Mouse (Mus musculus) hindbrain, embryonic 11.5 days (tissue): ENCODE data around the gene Lsm4. TPM values are rescaled to one million over a fixed set of nuclear protein-coding genes. Genes with fewer than 3 reads are reported as not detected.
A peak's percentile ranks its signal among the peaks of the same experiment; 100 is the strongest.

Source experiments
- ATAC-seq: fragments of 200-750 bp; cut with Nextera tagmentation; 2 replicates; pipeline ENCODE4 v1.8.0; 2017; ENCODE audit warnings: mild to moderate bottlenecking, moderate TSS enrichment, moderate library complexity; ENCODE audit not compliant: low FRiP score
- DNase-seq: peaks from one replicate; pipeline ENCODE4 v3.0.0-alpha.2; 2015; ENCODE audit warnings: low spot score
- H3K27ac ChIP-seq: fragments of 300-500 bp; sonication (generic); 2 replicates; pipeline ENCODE4 v1.5.1; 2014; ENCODE audit warnings: mild to moderate bottlenecking, low read depth, low read length
- H3K27me3 ChIP-seq: fragments of 300-500 bp; sonication (generic); 2 replicates; pipeline ENCODE4 v1.6.1; 2014; ENCODE audit warnings: mild to moderate bottlenecking, low read length, moderate library complexity, mixed read lengths; ENCODE audit not compliant: control insufficient read depth, insufficient read depth
- H3K36me3 ChIP-seq: fragments of 300-500 bp; sonication (generic); 2 replicates; pipeline ENCODE4 v1.6.1; 2014; ENCODE audit warnings: mild to moderate bottlenecking, low read length, moderate library complexity, mixed read lengths; ENCODE audit not compliant: control insufficient read depth, insufficient read depth
- H3K4me1 ChIP-seq: fragments of 300-500 bp; sonication (generic); replicated peaks from 2 replicates; pipeline ENCODE4 v1.6.1; 2014; ENCODE audit warnings: low read length, mixed read lengths; ENCODE audit not compliant: control insufficient read depth, insufficient read depth
- H3K4me2 ChIP-seq: fragments of 300-500 bp; sonication (generic); replicated peaks from 2 replicates; pipeline ENCODE4 v1.6.1; 2014; ENCODE audit warnings: mild to moderate bottlenecking, low read depth, low read length
- H3K4me3 ChIP-seq: fragments of 300-500 bp; sonication (generic); 2 replicates; pipeline ENCODE4 v1.5.1; 2014; ENCODE audit warnings: low read depth, low read length
- H3K9ac ChIP-seq: fragments of 300-500 bp; sonication (generic); 2 replicates; pipeline ENCODE4 v1.6.1; 2014; ENCODE audit warnings: low read depth, low read length
- H3K9me3 ChIP-seq: fragments of 300-500 bp; sonication (generic); 2 replicates; pipeline ENCODE4 v1.6.1; 2016; ENCODE audit warnings: low read length; ENCODE audit not compliant: control insufficient read depth
- WGBS: fragments of 180-500 bp; shearing (Covaris S2); extraction: QIAGEN DNeasy Blood & Tissue Kit; methylation state at CpG from one replicate; pipeline ENCODE4 v1.1.7; 2014; 5-methylcytosine and 5-hydroxymethylcytosine counted together
- polyA plus RNA-seq: library from polyadenylated mRNA; unstranded; fragments of >200 nt; fragmentation: Nextera tagmentation; extraction: Ambion mirVana; gene quantifications from 2 replicates; pipeline ENCODE4 v1.2.1, GENCODE M21; 2014

Gene Lsm4
- polyA plus RNA-seq, 1 experiment from 2014 or later = 282 TPM

DNA sequence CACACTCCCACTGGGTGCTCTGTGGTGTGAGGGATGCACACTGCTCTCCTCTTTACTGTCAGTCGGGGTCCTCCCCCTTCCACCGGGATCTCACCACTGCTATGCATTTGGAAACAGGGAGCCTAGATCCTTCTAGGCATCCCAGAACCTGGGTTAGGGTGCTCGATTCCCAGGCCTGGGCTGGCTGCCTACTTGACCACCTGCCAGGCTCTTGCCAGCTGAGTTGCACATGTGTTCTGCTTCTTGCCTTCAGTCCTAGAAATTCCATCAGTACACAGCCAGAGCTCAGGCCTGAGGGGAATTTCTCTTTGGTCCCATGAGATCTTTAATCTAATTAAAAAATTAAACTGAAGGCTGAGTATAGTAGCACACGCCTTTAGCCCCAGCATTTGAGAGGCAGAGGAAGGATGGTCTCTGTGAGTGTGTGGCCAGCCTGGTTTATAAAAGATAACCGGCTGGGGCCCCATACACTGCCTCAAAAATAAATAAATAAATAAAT lies 16.9 kb downstream of the Lsm4 start:
- Histone ChIP-seq H3K4me1 (peaks cover 8% of the 10 kb centered on the region; the same call in 1 of the 2 replicates), H3K9me3 (no peaks in the 10 kb centered on the region), H3K4me2 (no peak overlapping the region), H3K27me3 (no peaks in the 10 kb centered on the region), H3K36me3 (no peaks in the 10 kb centered on the region), H3K27ac (no peak overlapping the region), H3K9ac (no peak overlapping the region), H3K4me3 (no peak overlapping the region)
- no peak for DNase-seq
- ATAC-seq = no peak
- 85% methylated on average over 5 of the region's 5 CpGs for WGBS

DNA sequence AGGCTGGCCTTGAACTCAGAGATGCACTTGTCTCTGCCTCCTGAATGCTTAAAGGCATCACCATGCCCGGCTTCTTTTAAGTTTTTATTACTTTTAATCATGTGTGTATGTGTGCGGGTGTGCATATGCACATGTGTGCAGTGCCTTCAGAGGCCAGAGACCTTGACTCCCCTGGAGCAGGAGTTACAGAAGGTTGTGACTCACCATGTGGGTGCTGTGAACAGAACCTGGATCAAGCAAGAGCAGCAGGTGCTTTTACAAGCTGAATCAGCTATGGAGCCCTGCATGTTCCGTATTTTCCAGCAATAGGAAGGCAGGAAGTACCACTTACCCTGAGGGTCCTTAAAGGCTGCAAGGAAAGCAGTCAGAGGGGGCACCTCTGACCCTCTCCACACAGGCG lies 18.2 kb downstream of the Lsm4 start:
- peak overlapping the region; percentile 54 for H3K4me2 ChIP-seq
- no peaks in the 10 kb centered on the region for H3K27me3 ChIP-seq
- peak; percentile 1; the same call in 1 of the 2 replicates for ATAC-seq
- no peak for DNase-seq
- WGBS = 54% methylated on average over 4 of the region's 4 CpGs
- H3K9me3 ChIP-seq = no peaks in the 10 kb centered on the region
- H3K9ac ChIP-seq = peak overlapping the region; percentile 69
- no peaks in the 10 kb centered on the region for H3K36me3 ChIP-seq
- H3K4me1 ChIP-seq = peaks cover 11% of the 10 kb centered on the region
- peak overlapping the region; percentile 18; the same call in 1 of the 2 replicates for H3K4me3 ChIP-seq
- H3K27ac ChIP-seq = peak overlapping the region; percentile 84

DNA sequence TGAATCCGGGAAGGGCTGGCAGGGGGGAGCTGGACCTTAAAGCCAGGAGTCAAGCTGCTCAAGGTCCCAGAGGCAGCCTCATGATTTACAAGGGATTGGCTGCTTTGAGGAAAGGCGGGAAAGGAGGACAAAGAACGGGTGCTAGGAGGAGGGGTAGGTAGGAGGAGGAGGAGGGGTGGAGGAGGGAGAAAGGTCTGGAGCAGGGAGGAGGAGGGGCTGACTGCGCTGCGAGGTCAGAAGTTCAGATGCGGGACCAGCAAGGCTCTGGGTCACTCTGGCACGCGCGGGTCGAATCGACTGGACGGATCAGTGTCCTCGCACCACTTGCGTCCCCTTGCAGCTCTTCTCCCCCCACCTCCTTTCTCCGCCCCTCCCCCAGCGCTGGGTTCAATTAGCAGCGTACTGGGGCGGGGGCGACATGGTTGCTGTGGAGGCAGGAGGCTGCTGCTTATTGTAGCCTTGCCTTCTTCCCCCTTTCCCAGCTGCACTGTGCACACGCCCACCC lies 18.7 kb downstream of the Lsm4 start:
- peak; percentile 77 for ATAC-seq
- H3K9ac ChIP-seq = peak overlapping the region; percentile 69
- peak overlapping the region; percentile 18 for H3K4me3 ChIP-seq

DNA sequence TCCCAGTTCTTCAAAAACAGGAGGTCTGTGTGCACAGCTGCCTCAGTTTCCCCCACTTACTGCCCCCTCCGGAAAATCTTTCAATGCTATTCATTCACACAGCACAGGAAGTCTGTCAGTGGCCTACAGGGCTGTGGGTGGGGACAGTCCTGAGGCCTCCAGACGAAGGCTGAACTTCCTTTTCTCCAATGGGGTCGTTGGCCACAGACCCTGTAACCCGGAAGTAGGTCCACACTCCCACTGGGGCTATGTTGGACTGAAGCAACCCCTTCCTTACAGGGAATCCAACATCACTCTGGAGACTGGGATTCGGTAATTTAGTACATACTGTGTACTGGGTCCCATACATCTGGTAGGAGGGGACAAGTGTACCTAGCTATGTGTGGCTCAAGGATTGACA lies 20.6 kb downstream of the Lsm4 start:
- Histone ChIP-seq H3K36me3 (no peaks in the 10 kb centered on the region), H3K27me3 (no peaks in the 10 kb centered on the region), H3K4me2 (no peak overlapping the region), H3K4me1 (peaks cover 23% of the 10 kb centered on the region), H3K27ac (no peak overlapping the region), H3K9ac (no peak overlapping the region), H3K9me3 (no peaks in the 10 kb centered on the region), H3K4me3 (no peak overlapping the region)
- DNase-seq = no peak
- no peak for ATAC-seq
- 72% methylated on average over 5 of the region's 5 CpGs for WGBS

More for the DNA sequence above, 18.7 kb downstream of the Lsm4 start:
- no peaks in the 10 kb centered on the region for H3K9me3 ChIP-seq
- peak overlapping the region; percentile 84 for H3K27ac ChIP-seq
- under 1% methylated on average over 20 of the region's 20 CpGs for WGBS
- peak; percentile 87 for DNase-seq
- peaks cover 16% of the 10 kb centered on the region for H3K4me1 ChIP-seq
- no peaks in the 10 kb centered on the region for H3K27me3 ChIP-seq
- peak overlapping the region; percentile 54 for H3K4me2 ChIP-seq
- H3K36me3 ChIP-seq = no peaks in the 10 kb centered on the region

DNA sequence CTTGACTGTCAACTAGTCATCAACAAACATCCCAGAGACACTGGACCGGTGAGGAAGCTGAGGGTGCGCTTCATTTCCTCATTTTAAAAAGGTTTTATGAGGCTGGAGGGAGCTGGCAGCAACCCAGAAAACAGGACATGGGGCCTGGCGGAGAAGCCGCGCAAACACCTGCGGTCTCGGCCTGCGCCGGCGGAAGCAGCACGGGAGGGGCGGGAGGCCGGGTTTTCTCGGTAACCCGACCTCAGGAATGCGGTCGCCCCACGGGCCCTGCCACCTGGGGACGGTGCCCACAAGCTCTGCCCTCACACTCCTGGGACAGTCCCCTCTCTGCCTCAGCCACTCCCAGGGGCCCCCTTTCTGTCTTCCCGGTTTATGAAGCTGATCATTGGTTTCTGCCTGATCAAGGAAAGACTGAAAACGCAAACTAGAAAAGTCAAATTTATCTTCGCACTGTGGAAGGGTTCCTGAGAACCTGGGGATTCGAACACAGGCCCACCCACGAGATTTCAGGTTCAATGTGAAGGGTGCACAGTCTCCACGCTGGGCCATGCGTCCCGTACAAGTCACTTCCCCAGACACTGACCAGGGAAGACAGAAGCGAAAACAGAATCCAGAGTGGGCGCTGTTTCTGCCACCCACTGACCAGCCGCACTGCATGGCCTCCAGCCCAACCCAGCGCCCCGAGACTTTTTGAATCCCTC lies 22.4 kb downstream of the Lsm4 start:
- ATAC-seq = no peak
- H3K4me3 ChIP-seq = no peak overlapping the region
- H3K4me1 ChIP-seq = peaks cover 23% of the 10 kb centered on the region
- peak overlapping the region; percentile 58 for H3K27ac ChIP-seq
- H3K27me3 ChIP-seq = no peaks in the 10 kb centered on the region
- DNase-seq = no peak
- H3K4me2 ChIP-seq = no peak overlapping the region
- no peaks in the 10 kb centered on the region for H3K36me3 ChIP-seq
- H3K9ac ChIP-seq = 0 out of 2 replicates have a peak overlapping the region, but pooled peaks have one; percentile 7
- no peaks in the 10 kb centered on the region for H3K9me3 ChIP-seq
- 31% methylated on average over 32 of the region's 32 CpGs for WGBS

DNA sequence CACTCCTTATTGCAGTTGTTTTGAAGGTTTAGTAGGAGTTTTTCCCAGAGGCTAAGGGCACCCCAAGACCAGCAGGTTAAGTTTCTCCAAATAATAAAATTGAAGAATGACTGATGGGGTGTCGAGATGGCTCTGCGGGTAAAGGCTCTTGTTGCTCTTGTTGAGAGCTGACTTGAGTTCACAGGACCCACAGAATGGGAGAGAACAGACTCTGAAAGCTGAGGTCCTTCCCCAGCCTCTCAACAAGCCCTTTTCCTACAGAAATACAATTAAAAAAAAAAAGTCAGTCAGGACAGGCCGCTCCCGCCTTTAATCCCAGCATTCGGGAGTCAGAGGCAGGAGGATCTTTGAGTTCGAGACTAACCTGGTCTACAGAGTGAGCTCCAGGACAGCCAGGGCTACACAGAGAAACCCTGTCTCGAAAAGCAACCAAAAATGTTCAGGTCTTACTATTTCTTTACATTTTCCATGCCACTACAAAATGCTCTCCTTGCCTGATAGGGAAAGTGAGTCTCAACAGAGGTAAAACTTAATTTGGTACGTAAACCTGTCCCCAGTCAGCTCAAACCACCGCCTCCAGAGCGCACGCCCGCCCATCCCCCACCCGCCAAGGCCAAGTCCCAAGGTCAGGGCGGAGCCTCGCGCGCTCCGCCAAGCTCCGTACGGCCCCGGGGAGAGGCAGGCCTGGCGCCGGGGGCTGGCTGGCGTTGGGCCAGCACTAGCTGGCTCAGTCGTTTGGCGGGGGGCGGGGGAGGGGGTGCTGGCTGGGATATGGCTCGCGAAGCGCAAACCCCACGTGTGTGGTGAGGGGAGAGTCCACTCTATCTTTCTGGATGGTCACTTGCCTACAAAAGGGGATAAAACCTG lies 23.2 kb downstream of the Lsm4 start:
- H3K27me3 ChIP-seq = no peaks in the 10 kb centered on the region
- peak overlapping the region; percentile 50 for H3K4me2 ChIP-seq
- peaks cover 26% of the 10 kb centered on the region for H3K4me1 ChIP-seq
- 5% methylated on average over 31 of the region's 31 CpGs for WGBS
- ATAC-seq (no peak), DNase-seq (peak; percentile 84)
- H3K4me3 ChIP-seq = no peak overlapping the region; the same call in 1 of the 2 replicates
- no peaks in the 10 kb centered on the region for H3K36me3 ChIP-seq
- H3K9ac ChIP-seq = peak overlapping the region; percentile 40; the same call in 1 of the 2 replicates
- H3K27ac ChIP-seq = peak overlapping the region; percentile 68
- no peaks in the 10 kb centered on the region for H3K9me3 ChIP-seq

DNA sequence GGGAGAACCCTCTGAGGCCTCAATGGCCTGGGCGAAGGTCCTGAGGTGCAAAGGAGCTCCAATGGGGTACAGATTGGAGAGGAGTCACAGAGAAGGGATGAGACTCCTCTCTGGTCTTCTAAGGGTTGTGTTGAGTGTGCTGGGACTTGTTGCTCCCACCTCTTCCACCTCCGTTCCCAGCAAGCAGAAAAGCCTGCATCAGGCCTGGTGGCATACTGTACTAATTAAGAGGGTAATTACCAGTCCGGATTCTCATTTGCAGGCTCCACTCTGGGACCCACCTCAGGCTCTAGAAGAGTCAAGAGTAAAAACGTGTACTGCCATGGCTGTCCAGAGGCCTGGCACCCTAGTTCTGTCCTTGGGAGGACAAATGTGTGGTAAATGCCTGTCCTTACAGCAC lies 23.9 kb downstream of the Lsm4 start:
- peaks cover 25% of the 10 kb centered on the region for H3K4me1 ChIP-seq
- H3K4me3 ChIP-seq = no peak overlapping the region
- H3K36me3 ChIP-seq = no peaks in the 10 kb centered on the region
- H3K4me2 ChIP-seq = peak overlapping the region; percentile 50
- H3K27ac ChIP-seq = peak overlapping the region; percentile 68
- H3K27me3 ChIP-seq = no peaks in the 10 kb centered on the region
- ATAC-seq = no peak
- H3K9me3 ChIP-seq = no peaks in the 10 kb centered on the region
- peak overlapping the region; percentile 40; the same call in 1 of the 2 replicates for H3K9ac ChIP-seq
- no peak for DNase-seq
- 55% methylated on average over 4 of the region's 4 CpGs for WGBS

DNA sequence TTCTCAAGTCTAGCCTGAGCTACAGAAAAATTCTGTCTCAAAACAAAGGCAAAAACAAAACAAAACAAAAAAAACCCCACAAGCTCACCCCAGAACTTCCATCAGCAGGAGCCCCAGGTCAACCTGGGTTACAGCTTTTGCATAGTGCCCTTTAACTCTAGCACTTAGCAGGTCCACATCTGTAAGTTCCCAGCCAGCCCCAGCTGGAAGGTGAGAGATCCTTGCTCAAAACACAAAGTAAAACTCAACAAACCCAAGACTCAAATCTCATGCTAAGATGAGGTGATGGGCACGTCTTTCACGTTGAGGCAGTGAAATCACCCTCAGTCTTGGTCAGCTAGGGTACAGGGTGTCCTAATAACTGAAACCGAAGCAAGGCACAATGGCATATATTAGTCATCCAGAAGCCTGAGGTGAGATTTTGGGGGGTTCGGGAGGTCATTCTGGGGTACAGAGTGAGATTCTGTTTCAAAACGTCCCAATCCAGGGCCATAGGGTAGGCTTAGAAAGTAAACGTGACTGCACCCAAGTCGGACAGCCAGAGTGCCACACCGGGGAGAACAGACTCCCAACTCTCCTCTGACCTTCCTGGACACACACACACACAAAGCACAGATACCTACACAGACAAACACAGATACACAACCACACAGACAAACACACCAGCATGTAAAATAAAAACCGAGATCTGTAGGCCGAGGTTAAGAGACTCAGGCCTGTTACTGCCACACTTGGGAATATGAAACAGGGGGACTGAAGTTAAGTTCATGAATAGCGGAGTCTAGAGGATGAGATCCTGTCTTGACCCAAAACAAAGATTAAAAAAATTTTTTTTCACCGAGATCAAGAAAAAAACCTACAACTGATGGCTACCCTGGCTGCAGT lies 24.6 kb downstream of the Lsm4 start:
- H3K36me3 ChIP-seq = no peaks in the 10 kb centered on the region; the same call in 1 of the 2 replicates
- H3K4me2 ChIP-seq = peak overlapping the region; percentile 60
- H3K27ac ChIP-seq = peak overlapping the region; percentile 99
- H3K9me3 ChIP-seq = no peaks in the 10 kb centered on the region
- DNase-seq (no peak), ATAC-seq (no peak)
- H3K27me3 ChIP-seq = no peaks in the 10 kb centered on the region
- peaks cover 24% of the 10 kb centered on the region for H3K4me1 ChIP-seq
- 0 out of 2 replicates have a peak overlapping the region, but pooled peaks have one; percentile 99 for H3K4me3 ChIP-seq
- 79% methylated on average over 12 of the region's 12 CpGs for WGBS
- no peak overlapping the region for H3K9ac ChIP-seq
